Mouse (Mus musculus) spleen, adult 2 months (tissue): ENCODE data around the gene Fubp1.

Experiments
- CTCF ChIP-seq: fragments of 200-500 bp; IDR thresholded peaks from 2 replicates; pipeline ENCODE4 v1.5.1; 2011; ENCODE audit warnings: mild to moderate bottlenecking, inconsistent platforms; ENCODE audit not compliant: insufficient read depth, insufficient read length, insufficient replicate concordance; ENCODE audit errors: extremely low read depth
- POLR2A ChIP-seq: fragments of 200-500 bp; IDR thresholded peaks from 2 replicates; pipeline ENCODE4 v1.6.1; 2011; ENCODE audit warnings: low read depth, low read length, inconsistent platforms

GRCm38 (mm10) chr3:152243304-152243703 is 33.1 kb downstream of the Fubp1 start:
- TF ChIP-seq POLR2A (no peak), CTCF (no peak)
